Mouse (Mus musculus) myocyte (in vitro differentiated cells): ENCODE data around the gene Kcnt2. TPM values are rescaled to one million over a fixed set of nuclear protein-coding genes. Genes with fewer than 3 reads are reported as not detected.

Source experiments
- H3K27me3 ChIP-seq: one replicate; pipeline ENCODE4 v1.6.1; 2011; ENCODE audit not compliant: control insufficient read depth, insufficient read depth, insufficient read length
- H3K36me3 ChIP-seq: one replicate; pipeline ENCODE4 v1.6.1; 2011; ENCODE audit not compliant: control insufficient read depth, insufficient read depth
- H3K4me2 ChIP-seq: one replicate; pipeline ENCODE4 v1.6.1; 2011; ENCODE audit warnings: low read depth, control low read depth
- H3K4me3 ChIP-seq: one replicate; pipeline ENCODE4 v1.5.1; 2011; ENCODE audit warnings: mild to moderate bottlenecking, control low read depth, moderate library complexity
- H3K79me2 ChIP-seq: one replicate; pipeline ENCODE4 v1.6.1; 2011; ENCODE audit not compliant: control insufficient read depth, insufficient read depth
- H3ac ChIP-seq: one replicate; pipeline ENCODE4 v1.6.1; 2011; ENCODE audit not compliant: control insufficient read depth, insufficient read length
- CEBPB ChIP-seq: IDR thresholded peaks from 2 replicates; pipeline ENCODE4 v1.6.1; 2011; ENCODE audit warnings: mild to moderate bottlenecking, moderate library complexity; ENCODE audit not compliant: poor library complexity, insufficient read depth, severe bottlenecking
- E2F4 ChIP-seq: IDR thresholded peaks from one replicate; pipeline ENCODE4 v1.6.1; 2011; ENCODE audit warnings: mild to moderate bottlenecking, control low read depth, moderate library complexity; ENCODE audit not compliant: insufficient read depth
- MAX ChIP-seq: IDR thresholded peaks from one replicate; pipeline ENCODE4 v1.6.1; 2011; ENCODE audit warnings: low read depth, mild to moderate bottlenecking, control low read depth
- MYOD1 ChIP-seq, 3 experiments: IDR thresholded peaks; one replicate each; pipeline ENCODE4 v1.6.1; 2011; ENCODE audit warnings: control low read depth in 2 of 3, low read depth in 2 of 3, mild to moderate bottlenecking in 2 of 3, moderate library complexity in 1 of 3; ENCODE audit not compliant: insufficient read length in 2 of 3, control insufficient read depth in 1 of 3
- MYOG ChIP-seq, 3 experiments: IDR thresholded peaks; one replicate each; pipeline ENCODE4 v1.6.1; 2011; ENCODE audit warnings: control low read depth in 2 of 3, low read depth in 2 of 3, mild to moderate bottlenecking in 2 of 3; ENCODE audit not compliant: insufficient read length in 2 of 3, control insufficient read depth in 1 of 3, insufficient read depth in 1 of 3
- POLR2A ChIP-seq: IDR thresholded peaks from one replicate; pipeline ENCODE4 v1.6.1; 2011; ENCODE audit warnings: low read depth, mild to moderate bottlenecking, control low read depth, moderate library complexity; ENCODE audit not compliant: insufficient read length
- POLR2AphosphoS2 ChIP-seq: IDR thresholded peaks from one replicate; pipeline ENCODE4 v1.6.1; 2011; ENCODE audit warnings: low read depth, control low read depth; ENCODE audit not compliant: insufficient read length
- REST ChIP-seq: IDR thresholded peaks from one replicate; pipeline ENCODE4 v1.6.1; 2011; ENCODE audit warnings: mild to moderate bottlenecking, control low read depth, moderate library complexity; ENCODE audit not compliant: insufficient read depth, insufficient read length
- SRF ChIP-seq: IDR thresholded peaks from one replicate; pipeline ENCODE4 v1.6.1; 2011; ENCODE audit warnings: low read depth; ENCODE audit not compliant: control insufficient read depth, insufficient read length
- TCF12 ChIP-seq: IDR thresholded peaks from one replicate; pipeline ENCODE4 v1.6.1; 2011; ENCODE audit warnings: mild to moderate bottlenecking, control low read depth; ENCODE audit not compliant: poor library complexity, insufficient read depth, severe bottlenecking
- TCF3 ChIP-seq: IDR thresholded peaks from one replicate; pipeline ENCODE4 v1.6.1; 2011; ENCODE audit warnings: low read depth, control low read depth; ENCODE audit not compliant: insufficient read length
- USF1 ChIP-seq: IDR thresholded peaks from one replicate; pipeline ENCODE4 v1.6.1; 2011; ENCODE audit warnings: low read depth, mild to moderate bottlenecking, control low read depth, moderate library complexity
- polyA plus RNA-seq: library from polyadenylated mRNA; unstranded; fragments of >200 nt; fragmentation: generic; extraction: Trizol; gene quantifications from one replicate; pipeline ENCODE4 v1.2.1, GENCODE M21; 2012; ENCODE audit warnings: missing spikeins

Gene Kcnt2
- polyA plus RNA-seq, 1 experiment = 0.19 TPM

- H3K27me3 ChIP-seq = no peaks in the 10 kb centered on the region
- no peaks in the 10 kb centered on the region for H3K79me2 ChIP-seq
- TF ChIP-seq REST (no peak), POLR2A (no peak)
- no peak overlapping the region for H3K4me2 ChIP-seq
- no peaks in the 10 kb centered on the region for H3K36me3 ChIP-seq
- H3ac ChIP-seq = no peak overlapping the region
- H3K4me3 ChIP-seq = no peak overlapping the region
These were observed 209.9 kb downstream of the Kcnt2 start for GRCm38 (mm10) chr1:140455903-140456302.

- Histone ChIP-seq H3K79me2 (no peaks in the 10 kb centered on the region), H3K4me3 (no peak overlapping the region), H3K4me2 (no peak overlapping the region), H3ac (no peak overlapping the region), H3K27me3 (no peaks in the 10 kb centered on the region), H3K36me3 (no peaks in the 10 kb centered on the region)
- TF ChIP-seq POLR2A (no peak), USF1 (no peak), MYOD1 (IDR thresholded peaks at IDR 0.05; ENCODE audit: control insufficient read depth in 1 of 3, insufficient read length in 2 of 3, low read depth in 2 of 3) (no peak), POLR2AphosphoS2 (no peak), SRF (no peak), TCF3 (no peak), REST (no peak), CEBPB (no peak), TCF12 (no peak), MAX (no peak), E2F4 (no peak), MYOG (IDR thresholded peaks at IDR 0.05; ENCODE audit: control insufficient read depth in 1 of 3, insufficient read depth in 1 of 3, insufficient read length in 2 of 3, low read depth in 2 of 3) (no peak)
These were observed 210.9 kb downstream of the Kcnt2 start for GRCm38 (mm10) chr1:140456873-140457272.

GRCm38 (mm10) chr1:140468315-140468714, 222.4 kb downstream of the Kcnt2 start:
- Histone ChIP-seq H3K27me3 (no peaks in the 10 kb centered on the region), H3K4me3 (no peak overlapping the region)
- no peak for TF ChIP-seq TCF12
- no peak for TF ChIP-seq POLR2AphosphoS2
- no peak for TF ChIP-seq MAX
- TF ChIP-seq POLR2A = no peak
- no peak for TF ChIP-seq MYOG (IDR thresholded peaks at IDR 0.05; ENCODE audit: control insufficient read depth in 1 of 3, insufficient read depth in 1 of 3, insufficient read length in 2 of 3, low read depth in 2 of 3)
- no peak for TF ChIP-seq MYOD1 (IDR thresholded peaks at IDR 0.05; ENCODE audit: control insufficient read depth in 1 of 3, insufficient read length in 2 of 3, low read depth in 2 of 3)
- no peak for TF ChIP-seq USF1
- no peak for TF ChIP-seq CEBPB
- no peak for TF ChIP-seq E2F4
- TF ChIP-seq REST = no peak
- no peak for TF ChIP-seq SRF
- no peak for TF ChIP-seq TCF3

GRCm38 (mm10) chr1:140469586-140469985, 223.6 kb downstream of the Kcnt2 start:
- Histone ChIP-seq H3K27me3 (no peaks in the 10 kb centered on the region), H3K36me3 (no peaks in the 10 kb centered on the region), H3K4me2 (no peak overlapping the region), H3ac (no peak overlapping the region), H3K79me2 (no peaks in the 10 kb centered on the region), H3K4me3 (no peak overlapping the region)
- no peak for TF ChIP-seq POLR2A
- no peak for TF ChIP-seq TCF3
- TF ChIP-seq SRF = no peak
- TF ChIP-seq REST = no peak
- TF ChIP-seq CEBPB = no peak
- TF ChIP-seq E2F4 = no peak
- TF ChIP-seq TCF12 = no peak
- no peak for TF ChIP-seq MAX
- TF ChIP-seq POLR2AphosphoS2 = no peak
- no peak for TF ChIP-seq MYOG (IDR thresholded peaks at IDR 0.05; ENCODE audit: control insufficient read depth in 1 of 3, insufficient read depth in 1 of 3, insufficient read length in 2 of 3, low read depth in 2 of 3)
- TF ChIP-seq MYOD1 (IDR thresholded peaks at IDR 0.05; ENCODE audit: control insufficient read depth in 1 of 3, insufficient read length in 2 of 3, low read depth in 2 of 3) = no peak
- no peak for TF ChIP-seq USF1

More at GRCm38 (mm10) chr1:140468315-140468714, 222.4 kb downstream of the Kcnt2 start:
- Histone ChIP-seq H3K36me3 (no peaks in the 10 kb centered on the region), H3K79me2 (no peaks in the 10 kb centered on the region), H3K4me2 (no peak overlapping the region), H3ac (no peak overlapping the region)

GRCm38 (mm10) chr1:140476921-140477320, 231.0 kb downstream of the Kcnt2 start:
- Histone ChIP-seq H3K4me2 (no peak overlapping the region), H3K27me3 (no peaks in the 10 kb centered on the region), H3K36me3 (no peaks in the 10 kb centered on the region), H3K4me3 (no peak overlapping the region), H3ac (no peak overlapping the region), H3K79me2 (no peaks in the 10 kb centered on the region)
- TF ChIP-seq E2F4 (no peak), MAX (no peak), CEBPB (no peak), TCF3 (no peak), POLR2AphosphoS2 (no peak), MYOD1 (IDR thresholded peaks at IDR 0.05; ENCODE audit: control insufficient read depth in 1 of 3, insufficient read length in 2 of 3, low read depth in 2 of 3) (no peak), USF1 (no peak), MYOG (IDR thresholded peaks at IDR 0.05; ENCODE audit: control insufficient read depth in 1 of 3, insufficient read depth in 1 of 3, insufficient read length in 2 of 3, low read depth in 2 of 3) (no peak)
